Mouse (Mus musculus): ENCODE measurements around the gene Gpsm1. TPM values are rescaled to one million over a fixed set of nuclear protein-coding genes. Genes with fewer than 3 reads are reported as not detected.

Gpsm1 gene
- total and polyA plus RNA-seq, 3 experiments = 1.4 to 6.9 TPM; not detected in 1

DNA sequence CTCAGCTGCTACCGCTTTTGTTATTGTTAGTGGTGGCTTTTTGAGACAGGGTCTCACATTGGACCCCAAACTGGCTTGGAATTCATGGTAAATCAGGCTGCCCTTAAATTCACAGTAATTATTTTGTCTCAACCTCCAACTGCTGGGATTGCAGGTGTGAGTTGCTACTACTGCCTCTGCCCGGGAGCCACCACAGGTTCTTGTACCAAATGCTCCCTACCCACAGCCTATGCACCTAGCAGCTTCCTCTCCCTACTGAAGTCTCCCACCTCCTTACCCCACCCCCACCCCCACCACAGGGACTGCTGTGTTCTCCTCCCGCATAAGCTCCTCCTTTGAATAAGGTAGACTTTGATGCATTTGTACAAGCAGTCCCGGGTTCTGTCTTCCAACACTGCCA lies 40.9 kb downstream of the Gpsm1 start:
- no peak for TF ChIP-seq ZMIZ1 (IDR thresholded peaks at IDR 0.05; ENCODE audit: low read depth, low read length)
- TF ChIP-seq MAFK (IDR thresholded peaks at IDR 0.05; ENCODE audit: borderline replicate concordance, low read depth, low read length) = no peak
- TF ChIP-seq JUND (IDR thresholded peaks at IDR 0.05; ENCODE audit: low read depth, low read length) = no peak
- no peak for TF ChIP-seq SMC3 (IDR thresholded peaks at IDR 0.05; ENCODE audit: low read depth, low read length)
- no peak for TF ChIP-seq KAT2A (conservative IDR thresholded peaks at IDR 0.05; ENCODE audit: low read depth, low read length)
- Histone ChIP-seq H3K4me1 (ENCODE audit: control insufficient read depth in 1 of 2, insufficient read depth in 2 of 2, low read length in 2 of 2) (peaks cover 0 to 8% of the 10 kb centered on the region in 2 experiments; a peak in 2 of 4 replicates), H3K27me3 (ENCODE audit: control insufficient read depth in 1 of 2, insufficient read depth in 2 of 2, low read length in 2 of 2) (no peaks in the 10 kb centered on the region; a peak in 1 of 4 replicates), H3K36me3 (ENCODE audit: control insufficient read depth in 1 of 2, insufficient read depth in 2 of 2, low read length in 2 of 2) (peaks cover 0 to 2% of the 10 kb centered on the region in 2 experiments; a peak in 1 of 4 replicates), H3K79me2 (ENCODE audit: control insufficient read depth, insufficient read depth, low read length, poor library complexity) (peaks cover 9% of the 10 kb centered on the region), H3K4me3 (ENCODE audit: control insufficient read depth in 1 of 2, insufficient read depth in 1 of 2, low read depth in 2 of 2, low read length in 2 of 2) (no peak overlapping the region), H3K9me3 (replicated peaks; ENCODE audit: insufficient read depth, low read length) (no peaks in the 10 kb centered on the region), H3K9ac (ENCODE audit: control insufficient read depth, low read depth, low read length, poor library complexity, severe bottlenecking) (no peak overlapping the region), H3K27ac (ENCODE audit: control insufficient read depth, low read depth, low read length) (no peak overlapping the region)
- DNase-seq (ENCODE audit: low read depth, low spot score) = no peak

GRCm38 (mm10) chr2:26356678-26357077 lies 41.4 kb downstream of the Gpsm1 start:
- TF ChIP-seq USF2 (IDR thresholded peaks at IDR 0.05; ENCODE audit: borderline replicate concordance in 1 of 2, insufficient read depth in 1 of 2, low read depth in 1 of 2, low read length in 2 of 2) (no peak), SMC3 (IDR thresholded peaks at IDR 0.05; ENCODE audit: low read depth, low read length) (no peak), POLR2AphosphoS5 (IDR thresholded peaks at IDR 0.05; ENCODE audit: borderline replicate concordance, low read depth, low read length) (no peak), GATA1 (IDR thresholded peaks at IDR 0.05; ENCODE audit: low read depth, low read length) (no peak)
- Histone ChIP-seq H3K9me3 (replicated peaks; ENCODE audit: insufficient read depth, low read length) (no peaks in the 10 kb centered on the region), H3K27me3 (ENCODE audit: control insufficient read depth in 1 of 2, insufficient read depth in 2 of 2, low read length in 2 of 2) (no peaks in the 10 kb centered on the region; a peak in 1 of 4 replicates), H3K4me3 (ENCODE audit: control insufficient read depth in 1 of 2, insufficient read depth in 1 of 2, low read depth in 2 of 2, low read length in 2 of 2) (no peak overlapping the region), H3K27ac (ENCODE audit: control insufficient read depth, low read depth, low read length) (no peak overlapping the region), H3K36me3 (ENCODE audit: control insufficient read depth in 1 of 2, insufficient read depth in 2 of 2, low read length in 2 of 2) (peaks cover 0 to 2% of the 10 kb centered on the region in 2 experiments; a peak in 1 of 4 replicates), H3K9ac (ENCODE audit: control insufficient read depth, low read depth, low read length, poor library complexity, severe bottlenecking) (no peak overlapping the region), H3K79me2 (ENCODE audit: control insufficient read depth, insufficient read depth, low read length, poor library complexity) (peaks cover 6% of the 10 kb centered on the region; the same call in 1 of the 2 replicates), H3K4me1 (ENCODE audit: control insufficient read depth in 1 of 2, insufficient read depth in 2 of 2, low read length in 2 of 2) (peaks cover 0 to 7% of the 10 kb centered on the region in 2 experiments; a peak in 2 of 4 replicates)
- no peak for DNase-seq (ENCODE audit: low read depth, low spot score)

DNA sequence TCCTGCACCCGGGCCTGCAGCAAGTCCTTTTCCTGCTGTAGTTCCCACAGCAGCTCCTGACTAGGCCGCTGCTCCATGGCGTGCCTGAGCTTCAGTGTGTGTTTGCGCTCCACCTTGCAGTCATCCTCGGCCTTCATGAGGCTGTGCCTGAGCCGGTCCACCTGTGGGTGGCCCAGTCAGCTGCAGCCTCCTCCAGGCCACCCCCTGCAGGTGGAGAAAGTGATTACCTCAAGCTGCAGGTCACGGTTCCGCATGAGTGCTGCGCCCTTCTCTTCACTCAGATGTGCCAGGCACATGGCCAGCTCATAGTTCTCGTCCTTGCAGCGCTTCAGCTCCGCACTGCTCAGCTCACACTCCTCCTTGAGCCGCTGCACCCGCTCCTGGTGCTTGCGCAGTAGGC lies 42.2 kb downstream of the Gpsm1 start:
- Histone ChIP-seq H3K4me3 (ENCODE audit: control insufficient read depth in 1 of 2, insufficient read depth in 1 of 2, low read depth in 2 of 2, low read length in 2 of 2) (no peak overlapping the region), H3K27ac (ENCODE audit: control insufficient read depth, low read depth, low read length) (no peak overlapping the region), H3K4me1 (ENCODE audit: control insufficient read depth in 1 of 2, insufficient read depth in 2 of 2, low read length in 2 of 2) (peaks cover 0 to 7% of the 10 kb centered on the region in 2 experiments; a peak in 2 of 4 replicates), H3K27me3 (ENCODE audit: control insufficient read depth in 1 of 2, insufficient read depth in 2 of 2, low read length in 2 of 2) (no peaks in the 10 kb centered on the region; a peak in 1 of 4 replicates), H3K9me3 (replicated peaks; ENCODE audit: insufficient read depth, low read length) (no peaks in the 10 kb centered on the region), H3K79me2 (ENCODE audit: control insufficient read depth, insufficient read depth, low read length, poor library complexity) (peaks cover under 1% of the 10 kb centered on the region; the same call in 1 of the 2 replicates), H3K9ac (ENCODE audit: control insufficient read depth, low read depth, low read length, poor library complexity, severe bottlenecking) (no peak overlapping the region), H3K36me3 (ENCODE audit: control insufficient read depth in 1 of 2, insufficient read depth in 2 of 2, low read length in 2 of 2) (peaks cover 0 to 2% of the 10 kb centered on the region in 2 experiments; a peak in 1 of 4 replicates)
- no peak for DNase-seq (ENCODE audit: low read depth, low spot score)
- TF ChIP-seq ETS1 (IDR thresholded peaks at IDR 0.05; ENCODE audit: low read depth, low read length) = no peak
- TF ChIP-seq CTCF (IDR thresholded peaks at IDR 0.05 in 2 of 3, conservative IDR thresholded peaks at IDR 0.05 in 1 of 3; ENCODE audit: control insufficient read depth in 1 of 3, insufficient read depth in 1 of 3, low read depth in 2 of 3, low read length in 3 of 3, poor library complexity in 1 of 3, severe bottlenecking in 1 of 3) = peak in 2 of 3 experiments; percentile 3 to 28; a peak in 2 of 6 replicates
- no peak for TF ChIP-seq MAX (IDR thresholded peaks at IDR 0.05; ENCODE audit: low read length)
